Mouse (Mus musculus) forebrain, embryonic 11.5 days (tissue): Measurements from ENCODE around the gene Aff3. TPM values are rescaled to one million over a fixed set of nuclear protein-coding genes. Genes with fewer than 3 reads are reported as not detected.

Experiments
- ATAC-seq: fragments of 200-750 bp; cut with Nextera tagmentation; replicated peaks from 2 replicates; pipeline ENCODE4 v1.8.0; 2017; ENCODE audit warnings: moderate TSS enrichment; ENCODE audit not compliant: low FRiP score
- DNase-seq: peaks from one replicate; pipeline ENCODE4 v3.0.0-alpha.2; 2017; ENCODE audit warnings: low spot score
- H3K27ac ChIP-seq: fragments of 300-500 bp; sonication (generic); 2 replicates; pipeline ENCODE4 v1.5.1; 2014; ENCODE audit warnings: low read depth, low read length
- H3K27me3 ChIP-seq: fragments of 300-500 bp; sonication (generic); 2 replicates; pipeline ENCODE4 v1.6.1; 2014; ENCODE audit warnings: mild to moderate bottlenecking, low read length, mixed read lengths; ENCODE audit not compliant: control insufficient read depth, insufficient read depth
- H3K36me3 ChIP-seq: fragments of 300-500 bp; sonication (generic); 2 replicates; pipeline ENCODE4 v1.6.1; 2014; ENCODE audit warnings: mild to moderate bottlenecking, low read length, moderate library complexity, mixed read lengths; ENCODE audit not compliant: control insufficient read depth, insufficient read depth
- H3K4me1 ChIP-seq: fragments of 300-500 bp; sonication (generic); replicated peaks from 2 replicates; pipeline ENCODE4 v1.6.1; 2014; ENCODE audit warnings: low read length, mixed read lengths; ENCODE audit not compliant: control insufficient read depth, insufficient read depth
- H3K4me2 ChIP-seq: fragments of 300-500 bp; sonication (generic); 2 replicates; pipeline ENCODE4 v1.6.1; 2014; ENCODE audit warnings: low read depth, mild to moderate bottlenecking, low read length, moderate library complexity, mixed read lengths; ENCODE audit not compliant: severe bottlenecking
- H3K4me3 ChIP-seq: fragments of 300-500 bp; sonication (generic); 2 replicates; pipeline ENCODE4 v1.5.1; 2014; ENCODE audit warnings: low read depth, low read length
- H3K9ac ChIP-seq: fragments of 300-500 bp; sonication (generic); 2 replicates; pipeline ENCODE4 v1.6.1; 2014; ENCODE audit warnings: low read length
- H3K9me3 ChIP-seq: fragments of 300-500 bp; sonication (generic); 2 replicates; pipeline ENCODE4 v1.6.1; 2016; ENCODE audit warnings: low read length, mixed read lengths; ENCODE audit not compliant: control insufficient read depth
- WGBS: fragments of 180-500 bp; shearing (Covaris S2); extraction: QIAGEN DNeasy Blood & Tissue Kit; methylation state at CpG from one replicate; pipeline ENCODE4 v1.1.7; 2014; 5-methylcytosine and 5-hydroxymethylcytosine counted together
- polyA plus RNA-seq: library from polyadenylated mRNA; unstranded; fragments of >200 nt; fragmentation: Nextera tagmentation; extraction: Ambion mirVana; gene quantifications from 2 replicates; pipeline ENCODE4 v1.2.1, GENCODE M21; 2014

Aff3 gene
- polyA plus RNA-seq, 1 experiment from 2014 or later: 22.8 TPM

GRCm38 (mm10) chr1:38382683-38383082 is 282.1 kb downstream of the Aff3 start:
- 59% methylated on average over 4 of the region's 4 CpGs for WGBS
- Histone ChIP-seq H3K9ac (no peak overlapping the region), H3K4me3 (no peak overlapping the region), H3K36me3 (no peaks in the 10 kb centered on the region), H3K27me3 (no peaks in the 10 kb centered on the region), H3K4me1 (peaks cover 4% of the 10 kb centered on the region), H3K27ac (no peak overlapping the region), H3K4me2 (no peak overlapping the region), H3K9me3 (no peaks in the 10 kb centered on the region; the same call in 1 of the 2 replicates)
- ATAC-seq: no peak
- DNase-seq: no peak

DNA sequence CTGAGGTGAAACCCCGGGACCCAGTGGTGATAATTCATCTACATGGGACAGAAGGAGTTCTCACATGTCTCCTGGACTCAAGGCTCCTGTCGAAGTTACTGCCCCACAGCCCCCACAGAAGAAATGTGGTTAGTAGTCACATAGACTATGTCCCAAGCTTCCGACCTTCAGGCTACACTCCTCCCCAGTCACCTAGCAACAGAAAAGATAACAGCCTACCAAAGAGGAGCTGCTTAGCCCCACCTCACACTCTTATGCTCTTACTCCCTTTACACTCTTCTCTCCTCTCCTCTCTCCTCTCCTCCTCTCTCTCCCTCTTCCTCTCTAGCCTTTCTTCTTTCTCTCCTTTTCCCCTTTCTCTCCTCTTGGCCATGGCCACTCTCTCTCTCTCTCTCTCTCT is 286.8 kb downstream of the Aff3 start:
- Histone ChIP-seq H3K36me3 (no peaks in the 10 kb centered on the region), H3K4me3 (no peak overlapping the region), H3K4me1 (no peaks in the 10 kb centered on the region), H3K9me3 (no peaks in the 10 kb centered on the region; the same call in 1 of the 2 replicates), H3K9ac (no peak overlapping the region), H3K27ac (no peak overlapping the region), H3K27me3 (no peaks in the 10 kb centered on the region), H3K4me2 (no peak overlapping the region)
- WGBS: 83% methylated on average over 3 of the region's 3 CpGs
- no peak for ATAC-seq
- no peak for DNase-seq

DNA sequence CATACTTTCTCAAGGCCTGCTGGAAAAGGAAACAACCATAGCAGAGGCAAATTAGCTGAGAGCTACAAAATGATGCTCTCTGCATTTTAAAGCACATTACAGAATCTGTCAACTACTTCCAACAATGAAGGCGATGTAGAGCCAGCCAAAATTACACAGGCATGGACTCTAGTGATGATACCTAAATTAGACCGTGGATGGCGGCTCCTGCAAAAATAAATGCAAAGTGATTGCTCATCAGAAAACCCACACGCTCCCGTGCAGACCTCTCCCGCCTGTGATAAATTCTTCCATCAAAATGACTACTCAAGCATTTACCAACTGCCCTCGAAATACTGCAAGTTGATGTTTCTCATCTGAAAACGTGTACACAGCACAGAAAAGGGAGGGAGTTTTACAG is 295.6 kb downstream of the Aff3 start:
- H3K27ac ChIP-seq: no peak overlapping the region
- no peak overlapping the region for H3K9ac ChIP-seq

GRCm38 (mm10) chr1:38368081-38368689 is 296.6 kb downstream of the Aff3 start:
- Histone ChIP-seq H3K9me3 (no peaks in the 10 kb centered on the region), H3K4me3 (no peak overlapping the region), H3K27me3 (no peaks in the 10 kb centered on the region), H3K27ac (no peak overlapping the region), H3K4me1 (peaks cover 3% of the 10 kb centered on the region; the same call in 1 of the 2 replicates), H3K36me3 (no peaks in the 10 kb centered on the region), H3K4me2 (no peak overlapping the region), H3K9ac (no peak overlapping the region)
- WGBS: 79% methylated on average over 6 of the region's 6 CpGs
- ATAC-seq: no peak
- no peak for DNase-seq

More for the DNA sequence above, 295.6 kb downstream of the Aff3 start:
- no peaks in the 10 kb centered on the region for H3K9me3 ChIP-seq
- no peak overlapping the region for H3K4me3 ChIP-seq
- H3K4me2 ChIP-seq: no peak overlapping the region
- no peaks in the 10 kb centered on the region for H3K4me1 ChIP-seq
- DNase-seq: no peak
- H3K27me3 ChIP-seq: no peaks in the 10 kb centered on the region
- WGBS: 87% methylated on average over 8 of the region's 8 CpGs
- ATAC-seq: no peak
- no peaks in the 10 kb centered on the region for H3K36me3 ChIP-seq

GRCm38 (mm10) chr1:38367404-38368080 is 297.2 kb downstream of the Aff3 start:
- no peak overlapping the region for H3K27ac ChIP-seq
- H3K27me3 ChIP-seq: no peaks in the 10 kb centered on the region
- H3K4me2 ChIP-seq: no peak overlapping the region
- peaks cover 3% of the 10 kb centered on the region; the same call in 1 of the 2 replicates for H3K4me1 ChIP-seq
- H3K4me3 ChIP-seq: no peak overlapping the region
- H3K36me3 ChIP-seq: no peaks in the 10 kb centered on the region
- no peaks in the 10 kb centered on the region for H3K9me3 ChIP-seq
- 90% methylated on average over 14 of the region's 14 CpGs for WGBS
- no peak overlapping the region for H3K9ac ChIP-seq
- DNase-seq: no peak
- no peak for ATAC-seq

GRCm38 (mm10) chr1:38363856-38364255 is 300.9 kb downstream of the Aff3 start:
- H3K4me1 ChIP-seq: peaks cover 3% of the 10 kb centered on the region; the same call in 1 of the 2 replicates
- no peak for ATAC-seq
- H3K36me3 ChIP-seq: no peaks in the 10 kb centered on the region
- no peak overlapping the region for H3K4me3 ChIP-seq
- no peaks in the 10 kb centered on the region for H3K27me3 ChIP-seq
- no peak for DNase-seq
- H3K27ac ChIP-seq: no peak overlapping the region
- H3K4me2 ChIP-seq: no peak overlapping the region
- no peaks in the 10 kb centered on the region for H3K9me3 ChIP-seq
- no peak overlapping the region for H3K9ac ChIP-seq
- 38% methylated on average over 2 of the region's 2 CpGs for WGBS

DNA sequence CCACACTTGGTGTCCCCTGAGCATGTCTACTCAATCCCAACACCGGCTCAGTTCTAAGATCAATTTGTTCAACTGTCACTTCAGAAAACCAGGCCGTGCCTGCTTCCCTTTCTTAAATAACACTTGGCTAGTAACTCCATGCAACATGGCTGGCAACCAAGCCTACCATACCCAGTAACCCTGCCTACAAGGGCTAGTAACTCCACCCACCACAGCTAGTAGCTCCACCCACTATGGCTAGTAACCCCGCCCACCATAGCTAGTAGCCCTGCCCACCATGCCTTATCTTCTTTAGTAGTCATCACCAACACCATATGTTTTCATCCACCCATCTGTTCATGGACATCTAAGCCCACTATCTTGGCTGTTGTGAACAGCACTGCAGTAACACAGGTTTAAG is 302.5 kb downstream of the Aff3 start:
- 91% methylated on average over 3 of the region's 3 CpGs for WGBS
- no peak overlapping the region for H3K4me3 ChIP-seq
- H3K27ac ChIP-seq: no peak overlapping the region
- no peaks in the 10 kb centered on the region for H3K9me3 ChIP-seq
- no peak for DNase-seq
- no peaks in the 10 kb centered on the region for H3K27me3 ChIP-seq
- no peaks in the 10 kb centered on the region for H3K36me3 ChIP-seq
- peaks cover 3% of the 10 kb centered on the region; the same call in 1 of the 2 replicates for H3K4me1 ChIP-seq
- H3K4me2 ChIP-seq: no peak overlapping the region
- H3K9ac ChIP-seq: no peak overlapping the region
- ATAC-seq: no peak

DNA sequence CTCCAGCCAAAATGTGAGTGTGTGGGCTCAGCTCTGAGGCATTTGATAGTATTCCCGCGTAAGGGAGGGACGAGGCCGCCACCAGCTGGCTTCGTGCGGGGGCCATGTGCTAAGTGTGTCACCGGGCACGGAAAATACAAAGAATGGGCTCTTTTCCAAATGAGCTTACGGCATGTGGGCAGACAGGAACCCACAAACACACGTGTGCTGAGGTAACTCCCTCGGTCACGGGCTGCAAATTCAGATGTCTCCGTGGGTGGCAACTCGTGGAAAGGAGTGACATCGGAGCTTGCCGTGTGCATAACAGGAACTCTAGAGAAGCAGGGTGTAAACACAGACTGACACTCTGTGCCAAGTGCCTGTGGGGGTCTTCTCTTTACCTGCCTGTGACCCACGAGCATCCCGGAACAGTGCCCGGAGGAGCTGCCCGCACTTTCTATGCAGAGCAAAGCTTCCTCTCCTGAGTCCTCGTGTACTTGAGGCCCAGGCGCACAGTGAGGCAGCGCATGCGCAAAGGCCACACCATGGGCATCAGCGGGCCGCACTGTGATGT is 305.9 kb downstream of the Aff3 start:
- Histone ChIP-seq H3K9me3 (no peaks in the 10 kb centered on the region), H3K4me1 (peaks cover 3% of the 10 kb centered on the region; the same call in 1 of the 2 replicates), H3K27ac (no peak overlapping the region), H3K4me3 (no peak overlapping the region), H3K27me3 (no peaks in the 10 kb centered on the region), H3K36me3 (no peaks in the 10 kb centered on the region), H3K4me2 (no peak overlapping the region), H3K9ac (no peak overlapping the region)
- DNase-seq (no peak), ATAC-seq (no peak)
- 94% methylated on average over 26 of the region's 26 CpGs for WGBS
